Mouse (Mus musculus): ENCODE results near the gene Gm17409.
A peak's percentile ranks its signal among the peaks of the same experiment; 100 is the strongest.

Gene Gm17409

GRCm38 (mm10) chr2:58481450-58482100 is 11.7 kb downstream of the Gm17409 start:
- no peak for ATAC-seq (ENCODE audit: insufficient number of reproducible peaks, low FRiP score, low TSS enrichment)

GRCm38 (mm10) chr2:58484284-58484965 is 14.5 kb downstream of the Gm17409 start:
- ATAC-seq (ENCODE audit: insufficient number of reproducible peaks, low FRiP score, low TSS enrichment), result no peak

GRCm38 (mm10) chr2:58485152-58485551 is 15.2 kb downstream of the Gm17409 start:
- no peak for ATAC-seq (ENCODE audit: insufficient number of reproducible peaks, low FRiP score, low TSS enrichment)

DNA sequence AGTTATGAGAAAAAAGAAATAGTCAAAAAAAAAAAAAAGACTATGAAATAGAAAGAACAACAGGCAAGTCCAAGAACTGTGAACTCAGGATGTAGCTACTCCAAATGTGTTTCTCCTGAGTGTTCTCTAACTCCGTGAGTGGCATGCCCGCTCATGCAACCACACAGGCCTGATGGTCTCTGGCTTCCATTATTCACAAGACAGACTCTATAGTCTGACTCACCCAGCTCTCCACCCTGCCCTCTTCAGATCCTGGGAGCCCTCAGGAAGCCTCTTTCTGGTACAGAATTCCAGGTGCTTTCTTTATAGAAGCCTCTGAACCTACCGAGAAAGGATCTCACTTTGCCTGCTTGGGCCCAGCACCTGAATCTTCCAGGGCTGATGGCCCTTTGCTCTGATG is 15.8 kb downstream of the Gm17409 start:
- ATAC-seq (ENCODE audit: insufficient number of reproducible peaks, low FRiP score, low TSS enrichment), result no peak

- ATAC-seq (ENCODE audit: insufficient number of reproducible peaks, low FRiP score, low TSS enrichment), result no peak
Observed at GRCm38 (mm10) chr2:58486441-58487278, 16.7 kb downstream of the Gm17409 start.

DNA sequence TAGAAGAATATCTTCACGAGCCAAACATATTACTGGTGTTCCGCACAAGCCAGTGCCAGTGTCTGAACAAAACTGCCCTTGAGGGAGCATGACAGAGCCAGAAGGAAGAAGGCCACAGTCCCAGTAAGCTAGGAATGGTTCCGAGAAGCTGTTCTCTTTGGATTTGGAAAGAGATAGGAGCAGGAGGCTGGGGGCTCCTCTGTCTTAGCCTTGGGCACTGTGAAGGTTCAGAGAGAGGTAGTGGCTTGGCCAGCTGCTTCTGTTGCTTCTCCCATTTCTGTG is 17.3 kb downstream of the Gm17409 start:
- no peak for ATAC-seq (ENCODE audit: insufficient number of reproducible peaks, low FRiP score, low TSS enrichment)

- no peak for ATAC-seq (ENCODE audit: insufficient number of reproducible peaks, low FRiP score, low TSS enrichment)
Observed at GRCm38 (mm10) chr2:58488404-58488803, 18.5 kb downstream of the Gm17409 start.

DNA sequence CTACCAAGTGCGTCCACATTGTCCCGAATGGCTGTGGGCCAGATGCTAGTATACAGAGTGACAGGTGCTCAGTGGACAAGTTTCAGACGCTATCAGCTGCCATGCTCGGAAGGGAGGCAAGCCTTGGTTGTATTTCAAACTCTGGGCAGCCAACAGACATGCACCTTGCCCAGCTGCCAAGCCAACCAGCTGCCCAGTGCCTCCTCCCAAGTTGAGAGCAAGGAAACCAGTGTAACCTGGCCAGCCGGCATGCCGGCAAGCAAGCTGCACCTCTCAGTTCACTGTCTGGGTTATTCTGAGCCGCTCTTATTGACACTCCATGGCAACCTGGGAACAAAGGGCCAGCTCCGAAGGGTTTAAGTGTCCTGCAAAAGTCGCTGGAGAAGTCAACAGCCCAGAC is 19.4 kb downstream of the Gm17409 start:
- no peak for ATAC-seq (ENCODE audit: insufficient number of reproducible peaks, low FRiP score, low TSS enrichment)

- ATAC-seq (ENCODE audit: insufficient number of reproducible peaks, low FRiP score, low TSS enrichment), result no peak
Observed at GRCm38 (mm10) chr2:58493685-58494635, 24.0 kb downstream of the Gm17409 start.

DNA sequence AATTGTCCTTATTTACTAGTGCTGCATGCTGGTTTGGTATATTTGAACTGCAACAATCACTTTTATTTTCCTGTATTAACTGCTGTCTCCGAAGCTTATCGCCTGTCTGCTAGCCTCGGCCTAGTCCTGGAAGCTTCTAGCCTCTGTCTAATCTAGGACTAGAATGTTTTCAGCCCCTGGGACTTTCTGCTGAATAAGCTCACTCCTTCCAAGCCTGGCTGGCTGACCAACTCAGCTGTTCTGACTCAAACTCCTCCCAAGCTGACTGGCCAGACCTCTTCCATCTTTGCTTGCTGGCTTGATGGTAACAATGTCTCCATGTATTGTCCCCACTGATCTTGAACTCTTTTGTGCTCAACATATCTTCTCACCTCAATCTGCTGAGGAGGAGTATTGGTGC is 25.4 kb downstream of the Gm17409 start:
- ATAC-seq (ENCODE audit: insufficient number of reproducible peaks, low FRiP score, low TSS enrichment), result no peak

DNA sequence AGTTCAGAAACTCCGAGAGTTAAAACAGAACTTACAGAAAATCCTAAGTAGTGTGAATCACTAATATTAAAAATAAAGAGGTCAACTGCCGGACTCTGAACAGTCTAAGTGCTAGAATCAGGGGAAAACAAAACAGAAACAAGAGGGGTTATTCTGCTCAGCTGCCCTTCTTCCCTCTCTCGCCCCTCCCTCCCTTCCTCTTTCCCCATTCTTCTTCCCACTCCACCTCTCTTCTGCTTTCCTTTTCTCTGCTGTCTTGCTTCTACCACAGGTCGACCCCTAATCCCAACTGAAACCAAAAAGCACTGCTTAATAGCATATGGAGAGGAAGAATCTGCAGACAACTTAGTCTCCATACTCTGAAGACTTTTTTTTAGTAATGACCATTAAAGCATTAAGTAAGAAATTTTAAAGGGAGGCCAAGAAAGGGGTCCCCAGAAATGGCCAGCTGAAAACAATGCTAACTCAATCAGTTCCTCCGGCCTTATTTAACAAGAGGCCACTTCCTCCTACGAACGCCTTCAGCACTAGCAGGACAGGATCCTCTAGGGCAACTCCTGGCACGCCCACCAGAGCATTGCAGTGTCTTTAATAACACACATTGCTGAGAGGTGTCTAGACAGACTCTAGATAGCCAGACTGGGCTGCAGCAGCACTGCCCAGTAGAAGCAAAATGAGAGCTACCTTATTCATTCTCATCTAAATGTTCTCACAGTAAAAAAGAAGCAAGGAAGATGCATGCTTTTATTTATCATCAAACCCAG is 26.9 kb downstream of the Gm17409 start:
- no peak for ATAC-seq (ENCODE audit: insufficient number of reproducible peaks, low FRiP score, low TSS enrichment)

GRCm38 (mm10) chr2:58505306-58506090 is 35.6 kb downstream of the Gm17409 start:
- no peak for ATAC-seq (ENCODE audit: insufficient number of reproducible peaks, low FRiP score, low TSS enrichment)

DNA sequence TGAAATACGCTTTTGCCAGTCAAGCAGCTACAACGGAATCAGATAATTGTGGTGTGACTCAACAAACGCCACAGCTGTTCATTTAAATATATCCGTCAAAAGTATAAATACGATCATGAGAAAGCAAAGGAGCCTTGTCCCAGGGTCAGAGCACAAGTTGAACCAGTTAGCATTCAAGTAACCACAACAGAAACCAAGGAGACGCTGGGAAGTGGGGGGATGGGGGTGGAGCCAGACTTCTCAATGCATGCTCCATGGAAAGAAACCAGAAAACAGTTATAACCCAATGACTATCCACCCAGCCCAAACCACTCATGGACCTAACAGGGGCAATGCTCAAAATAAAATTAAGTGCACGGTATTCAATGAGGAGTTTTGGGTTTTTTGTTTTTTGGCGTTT is 40.3 kb downstream of the Gm17409 start:
- no peak for ATAC-seq (ENCODE audit: insufficient number of reproducible peaks, low FRiP score, low TSS enrichment)

- ATAC-seq (ENCODE audit: insufficient number of reproducible peaks, low FRiP score, low TSS enrichment), result no peak
Observed at GRCm38 (mm10) chr2:58513212-58513611, 43.3 kb downstream of the Gm17409 start.

DNA sequence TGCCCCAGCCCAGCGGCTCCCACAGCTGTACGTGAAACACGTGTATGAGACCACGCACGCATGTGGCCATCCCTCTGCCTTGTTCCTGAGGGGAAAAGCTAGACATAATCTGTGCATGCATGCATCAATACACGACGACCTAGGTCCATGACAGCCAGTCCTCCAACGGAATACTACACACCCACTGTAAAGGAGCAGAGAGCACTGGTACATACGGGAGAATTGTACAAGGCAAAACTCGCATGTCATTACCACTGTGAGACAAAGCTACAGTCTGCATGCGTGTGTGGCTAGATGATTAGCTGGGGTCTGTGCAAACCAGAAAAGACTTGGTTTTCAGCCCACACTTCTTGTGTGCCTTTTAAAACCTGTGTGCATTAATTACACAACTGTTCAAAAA is 44.6 kb downstream of the Gm17409 start:
- ATAC-seq (ENCODE audit: insufficient number of reproducible peaks, low FRiP score, low TSS enrichment), result no peak

DNA sequence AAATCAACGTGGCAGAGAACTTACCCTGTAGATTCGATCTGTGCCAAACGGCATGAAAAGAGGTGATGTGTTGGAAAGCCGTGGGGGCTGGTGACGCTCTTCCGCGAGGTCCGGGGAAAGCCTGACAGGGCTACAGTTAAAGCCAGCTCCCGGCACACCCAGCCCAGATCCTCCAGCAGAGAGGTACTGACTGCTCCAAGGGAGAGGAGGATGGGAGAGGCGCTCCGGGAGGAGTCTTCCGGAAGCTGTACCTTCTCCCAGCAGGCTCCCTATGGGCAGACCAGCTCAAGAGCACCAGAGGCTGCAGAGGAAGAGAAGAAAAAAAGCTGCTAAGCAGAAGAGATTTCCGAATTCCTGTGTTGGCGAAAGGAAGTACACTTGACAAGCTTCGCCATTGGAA is 46.1 kb downstream of the Gm17409 start:
- peak; percentile 71 for ATAC-seq (ENCODE audit: insufficient number of reproducible peaks, low FRiP score, low TSS enrichment)

DNA sequence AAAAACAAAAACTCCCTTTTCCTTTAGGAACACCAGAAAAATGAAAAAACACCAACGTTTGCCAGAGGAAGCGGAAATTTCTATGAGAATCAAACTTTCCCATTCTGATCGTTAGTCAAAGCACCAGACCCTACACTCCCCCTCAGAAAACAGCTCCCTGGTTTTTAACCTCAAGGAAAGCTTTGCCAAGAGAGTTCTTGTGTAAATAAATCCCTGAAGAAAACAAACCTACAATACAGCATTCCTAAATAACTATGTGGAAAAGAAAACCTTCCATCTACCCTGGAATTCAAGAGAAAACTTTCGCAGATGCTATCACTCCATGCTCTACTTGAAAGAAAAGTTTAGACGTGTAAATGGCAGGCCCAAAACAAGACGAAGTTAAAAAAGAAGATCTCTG is 47.0 kb downstream of the Gm17409 start:
- ATAC-seq (ENCODE audit: insufficient number of reproducible peaks, low FRiP score, low TSS enrichment), result no peak

GRCm38 (mm10) chr2:58518517-58518916 is 48.6 kb downstream of the Gm17409 start:
- no peak for ATAC-seq (ENCODE audit: insufficient number of reproducible peaks, low FRiP score, low TSS enrichment)
